Mouse (Mus musculus) forebrain, embryonic 16.5 days (tissue): ENCODE data around the gene Clec10a. TPM values are rescaled to one million over a fixed set of nuclear protein-coding genes. Genes with fewer than 3 reads are reported as not detected.

Source experiments
- ATAC-seq: fragments of 200-750 bp; cut with Nextera tagmentation; 2 replicates; pipeline ENCODE4 v1.8.0; 2017; ENCODE audit warnings: mild to moderate bottlenecking, moderate library complexity
- H3K27ac ChIP-seq: fragments of 300-500 bp; sonication (generic); 2 replicates; pipeline ENCODE4 v1.5.1; 2014; ENCODE audit warnings: low read length, control low read depth
- H3K27me3 ChIP-seq: fragments of 300-500 bp; sonication (generic); replicated peaks from 2 replicates; pipeline ENCODE4 v1.6.1; 2014; ENCODE audit warnings: low read length; ENCODE audit not compliant: control insufficient read depth, insufficient read depth
- H3K36me3 ChIP-seq: fragments of 300-500 bp; sonication (generic); 2 replicates; pipeline ENCODE4 v1.6.1; 2014; ENCODE audit not compliant: control insufficient read depth, insufficient read depth
- H3K4me1 ChIP-seq: fragments of 300-500 bp; sonication (generic); replicated peaks from 2 replicates; pipeline ENCODE4 v1.6.1; 2014; ENCODE audit warnings: low read length; ENCODE audit not compliant: control insufficient read depth, insufficient read depth
- H3K4me2 ChIP-seq: fragments of 300-500 bp; sonication (generic); 2 replicates; pipeline ENCODE4 v1.6.1; 2014; ENCODE audit warnings: mild to moderate bottlenecking, low read length, control low read depth
- H3K4me3 ChIP-seq: fragments of 300-500 bp; sonication (generic); replicated peaks from 2 replicates; pipeline ENCODE4 v1.5.1; 2014; ENCODE audit warnings: mild to moderate bottlenecking, low read length, control low read depth
- H3K9ac ChIP-seq: fragments of 300-500 bp; sonication (generic); replicated peaks from 2 replicates; pipeline ENCODE4 v1.6.1; 2014; ENCODE audit warnings: low read depth, low read length, control low read depth
- H3K9me3 ChIP-seq: fragments of 300-500 bp; sonication (generic); 2 replicates; pipeline ENCODE4 v1.6.1; 2016; ENCODE audit warnings: low read length; ENCODE audit not compliant: control insufficient read depth
- WGBS: fragments of 180-500 bp; shearing (Covaris S2); extraction: QIAGEN DNeasy Blood & Tissue Kit; methylation state at CpG from one replicate; pipeline ENCODE4 v1.1.7; 2014; 5-methylcytosine and 5-hydroxymethylcytosine counted together
- polyA plus RNA-seq: library from polyadenylated mRNA; unstranded; fragments of >200 nt; fragmentation: Nextera tagmentation; extraction: Ambion mirVana; gene quantifications from 2 replicates; pipeline ENCODE4 v1.2.1, GENCODE M21; 2015

Clec10a gene
- polyA plus RNA-seq, 1 experiment from 2014 or later = 0.68 TPM

DNA sequence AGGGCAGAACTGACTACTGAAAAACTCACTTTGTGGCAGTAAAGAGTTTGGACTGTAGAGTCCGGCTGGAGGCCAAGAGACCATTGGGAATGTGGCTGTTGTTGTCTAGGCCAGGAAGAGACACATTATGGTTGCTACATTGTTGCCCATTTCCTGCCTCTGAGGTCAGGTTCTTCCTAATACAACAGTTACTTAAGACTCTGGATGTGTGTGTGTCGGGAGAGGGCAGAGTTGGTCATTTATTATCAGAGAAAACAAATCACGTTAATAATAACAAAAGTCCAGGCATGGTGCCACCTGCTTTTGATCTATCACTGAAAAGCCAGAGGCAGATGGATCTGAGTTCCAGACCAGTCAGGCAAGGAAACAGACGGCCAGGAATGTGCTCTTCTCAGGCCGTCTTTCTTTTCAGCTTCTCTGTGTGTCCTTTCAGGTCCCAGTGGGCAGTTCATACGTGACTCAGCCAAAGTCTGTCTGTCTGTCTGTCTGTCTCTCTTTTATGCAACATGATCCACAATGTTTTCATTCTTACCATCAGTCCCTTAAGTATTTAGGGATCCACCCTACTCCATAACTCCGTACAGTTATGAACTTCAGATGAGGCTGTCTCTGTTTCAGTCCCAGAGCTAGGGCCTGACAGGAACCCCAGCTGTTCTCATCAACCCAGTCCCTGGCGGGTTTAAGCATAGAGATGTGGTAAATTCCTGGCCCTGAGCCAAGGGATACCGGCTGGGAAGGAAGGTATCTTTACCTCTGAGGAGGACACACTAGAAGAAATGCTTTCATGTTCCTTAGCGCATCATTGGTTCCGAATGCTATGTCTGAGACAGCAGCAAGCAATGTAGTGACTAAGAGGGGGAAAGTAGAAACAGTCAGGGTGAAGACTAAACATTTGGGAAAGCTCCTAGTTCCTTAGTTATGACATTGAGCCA, 37.6 kb downstream of the Clec10a start:
- H3K9ac ChIP-seq = no peak overlapping the region
- no peak overlapping the region for H3K4me2 ChIP-seq
- no peaks in the 10 kb centered on the region for H3K4me1 ChIP-seq
- no peak overlapping the region for H3K27ac ChIP-seq
- no peaks in the 10 kb centered on the region for H3K36me3 ChIP-seq
- H3K4me3 ChIP-seq = no peak overlapping the region
- no peak for ATAC-seq
- 64% methylated on average over 11 of the region's 11 CpGs for WGBS
- no peaks in the 10 kb centered on the region for H3K27me3 ChIP-seq
- H3K9me3 ChIP-seq = no peaks in the 10 kb centered on the region

DNA sequence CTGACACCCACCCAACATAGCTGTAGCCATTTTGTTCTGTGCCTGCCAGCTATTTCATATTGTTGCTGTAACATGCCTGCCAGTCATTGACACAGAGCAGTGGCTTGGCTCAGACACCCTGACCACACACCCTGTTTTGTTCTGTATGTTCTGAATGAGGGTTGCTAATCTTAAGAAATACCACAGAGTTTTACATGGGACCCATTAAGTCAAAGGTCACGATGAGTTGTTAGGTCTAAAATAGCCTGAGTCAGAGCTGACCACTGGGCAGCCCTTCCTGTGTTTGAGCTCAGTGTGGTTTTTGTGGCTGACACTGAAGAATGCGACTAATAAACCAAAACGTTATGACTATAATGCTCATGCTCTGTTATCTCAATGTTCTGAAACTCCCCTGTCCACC, 42.3 kb downstream of the Clec10a start:
- Histone ChIP-seq H3K9me3 (no peaks in the 10 kb centered on the region), H3K9ac (no peak overlapping the region), H3K27ac (no peak overlapping the region), H3K4me2 (no peak overlapping the region), H3K27me3 (no peaks in the 10 kb centered on the region), H3K4me1 (no peaks in the 10 kb centered on the region), H3K4me3 (no peak overlapping the region), H3K36me3 (no peaks in the 10 kb centered on the region)
- no peak for ATAC-seq
- WGBS = 86% methylated on average over 3 of the region's 3 CpGs

DNA sequence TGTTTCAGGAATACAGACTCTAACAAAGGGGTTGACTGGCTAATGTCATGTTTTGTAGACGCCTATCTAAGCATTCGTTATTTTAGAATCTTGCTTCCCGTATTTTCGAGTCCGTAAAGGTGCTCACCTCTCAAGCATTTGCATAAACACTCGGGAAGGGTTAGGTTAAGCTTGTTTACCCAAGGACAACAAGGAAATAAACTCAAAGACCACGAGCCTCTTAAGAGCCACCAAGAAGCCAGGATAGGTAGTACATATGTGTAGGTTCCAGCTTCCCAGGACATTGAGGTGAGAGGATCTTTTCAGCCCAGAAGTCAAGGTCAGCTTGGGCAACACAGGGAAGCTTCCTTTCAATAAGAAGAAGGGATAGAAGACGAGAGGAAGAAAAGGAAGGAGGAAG, 43.1 kb downstream of the Clec10a start:
- no peaks in the 10 kb centered on the region for H3K36me3 ChIP-seq
- no peaks in the 10 kb centered on the region for H3K9me3 ChIP-seq
- H3K4me1 ChIP-seq = no peaks in the 10 kb centered on the region
- H3K4me2 ChIP-seq = no peak overlapping the region
- WGBS = 79% methylated on average over 8 of the region's 8 CpGs
- no peak overlapping the region for H3K9ac ChIP-seq
- no peak overlapping the region for H3K4me3 ChIP-seq
- H3K27ac ChIP-seq = no peak overlapping the region
- no peaks in the 10 kb centered on the region for H3K27me3 ChIP-seq
- ATAC-seq = no peak

DNA sequence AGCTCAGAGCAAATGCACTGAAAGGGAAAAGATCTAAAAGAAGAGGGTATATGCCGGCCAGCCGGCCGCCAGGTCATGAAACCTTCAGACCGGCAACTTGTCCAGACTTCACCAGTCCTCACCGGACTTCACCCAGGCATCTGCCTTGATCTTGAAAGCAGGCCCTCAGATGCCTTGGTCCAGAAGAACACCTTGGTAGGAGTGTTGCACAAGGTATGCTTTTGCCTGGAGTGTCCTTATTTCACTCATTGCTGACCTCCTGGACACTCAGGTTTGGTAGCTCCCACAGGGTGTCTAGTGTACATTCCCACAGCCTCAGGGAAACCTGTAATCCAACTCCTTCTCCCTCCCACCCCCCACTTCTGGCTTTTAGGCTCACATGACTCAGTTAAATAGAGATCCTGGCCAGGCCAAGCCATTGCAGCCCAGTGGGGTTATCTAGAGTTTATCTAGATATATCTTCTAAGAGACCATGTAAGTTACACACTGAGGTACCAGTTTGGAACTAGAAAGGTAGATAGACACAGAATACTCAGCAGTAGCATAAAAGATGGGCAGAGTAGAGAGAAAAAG, 44.1 kb downstream of the Clec10a start:
- no peak for ATAC-seq

DNA sequence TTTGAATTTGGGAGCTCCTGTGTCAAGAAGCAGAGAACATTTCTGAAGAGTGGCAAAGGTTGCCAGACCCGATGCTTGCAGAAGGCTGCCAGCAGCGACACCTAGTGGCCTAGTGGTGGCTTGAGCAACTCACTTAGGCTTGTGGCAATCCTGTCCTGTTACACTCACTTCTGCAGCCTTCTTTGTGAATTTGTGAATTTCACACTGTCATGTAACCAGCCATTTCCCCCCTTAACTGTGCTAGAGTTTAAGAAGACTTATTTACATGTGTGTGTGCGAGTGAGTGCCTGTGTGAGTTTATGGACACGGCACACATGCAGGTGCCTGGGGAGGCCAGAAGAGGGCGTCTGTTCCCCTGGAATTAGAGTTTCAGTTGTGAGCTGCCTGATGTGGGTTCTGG, 45.7 kb downstream of the Clec10a start:
- no peaks in the 10 kb centered on the region for H3K27me3 ChIP-seq
- no peak for ATAC-seq
- no peak overlapping the region for H3K9ac ChIP-seq
- H3K4me1 ChIP-seq = no peaks in the 10 kb centered on the region
- H3K4me3 ChIP-seq = no peak overlapping the region
- H3K9me3 ChIP-seq = no peaks in the 10 kb centered on the region
- H3K27ac ChIP-seq = no peak overlapping the region
- 38% methylated on average over 5 of the region's 5 CpGs for WGBS
- no peaks in the 10 kb centered on the region for H3K36me3 ChIP-seq
- H3K4me2 ChIP-seq = no peak overlapping the region

More for the DNA sequence above, 44.1 kb downstream of the Clec10a start:
- WGBS = 89% methylated on average over 5 of the region's 5 CpGs
- Histone ChIP-seq H3K27ac (no peak overlapping the region), H3K4me1 (no peaks in the 10 kb centered on the region), H3K9ac (no peak overlapping the region), H3K9me3 (no peaks in the 10 kb centered on the region), H3K4me2 (no peak overlapping the region), H3K36me3 (no peaks in the 10 kb centered on the region), H3K27me3 (no peaks in the 10 kb centered on the region), H3K4me3 (no peak overlapping the region)

DNA sequence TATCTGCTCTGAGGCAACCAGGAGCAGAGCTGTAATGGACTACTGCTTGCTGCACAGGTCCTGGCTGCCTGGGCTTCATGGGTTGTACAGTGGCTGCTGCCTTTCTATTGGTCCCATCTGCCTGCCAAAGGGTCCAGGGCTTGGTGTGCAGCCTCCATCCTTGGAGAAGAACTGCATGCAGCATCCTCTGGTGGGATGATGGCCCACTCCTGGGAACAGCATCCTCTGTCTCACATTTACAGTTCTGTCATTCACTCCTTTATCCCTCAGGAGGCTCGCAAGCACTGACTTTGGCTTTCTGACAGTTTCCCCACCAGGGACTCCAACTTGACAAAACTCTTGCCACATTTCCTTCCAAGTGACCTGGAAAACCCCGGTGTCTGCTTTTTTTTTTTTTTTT, 50.8 kb downstream of the Clec10a start:
- no peak overlapping the region for H3K4me2 ChIP-seq

DNA sequence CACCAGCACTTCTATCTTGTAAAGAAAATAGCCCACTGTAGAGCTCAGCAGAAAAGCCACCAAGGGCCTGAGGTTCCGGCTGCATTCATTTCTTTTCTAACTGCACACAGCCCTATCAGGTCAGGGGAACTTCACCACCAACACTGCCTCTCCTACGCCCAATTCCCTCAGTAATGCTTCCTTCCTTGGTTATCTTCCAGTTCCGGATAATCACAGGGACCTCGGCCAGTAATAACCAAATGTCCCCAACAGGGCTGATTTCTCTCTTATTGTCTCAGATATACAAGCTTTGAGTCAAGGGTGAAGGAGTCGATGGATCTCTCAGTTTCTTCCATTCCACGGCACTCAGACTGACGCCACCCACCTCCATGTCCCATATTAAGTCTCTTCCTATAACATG, 51.3 kb downstream of the Clec10a start:
- Histone ChIP-seq H3K9ac (no peak overlapping the region), H3K27me3 (peaks cover 4% of the 10 kb centered on the region), H3K4me2 (no peak overlapping the region), H3K36me3 (no peaks in the 10 kb centered on the region), H3K4me1 (no peaks in the 10 kb centered on the region), H3K9me3 (no peaks in the 10 kb centered on the region), H3K4me3 (no peak overlapping the region), H3K27ac (no peak overlapping the region)
- WGBS = 82% methylated on average over 7 of the region's 7 CpGs
- no peak for ATAC-seq

More for the DNA sequence above, 50.8 kb downstream of the Clec10a start:
- Histone ChIP-seq H3K27me3 (no peaks in the 10 kb centered on the region), H3K36me3 (no peaks in the 10 kb centered on the region), H3K4me1 (no peaks in the 10 kb centered on the region), H3K27ac (no peak overlapping the region), H3K4me3 (no peak overlapping the region), H3K9me3 (no peaks in the 10 kb centered on the region), H3K9ac (no peak overlapping the region)
- ATAC-seq = no peak
- WGBS = 85% methylated on average over 2 of the region's 2 CpGs

DNA sequence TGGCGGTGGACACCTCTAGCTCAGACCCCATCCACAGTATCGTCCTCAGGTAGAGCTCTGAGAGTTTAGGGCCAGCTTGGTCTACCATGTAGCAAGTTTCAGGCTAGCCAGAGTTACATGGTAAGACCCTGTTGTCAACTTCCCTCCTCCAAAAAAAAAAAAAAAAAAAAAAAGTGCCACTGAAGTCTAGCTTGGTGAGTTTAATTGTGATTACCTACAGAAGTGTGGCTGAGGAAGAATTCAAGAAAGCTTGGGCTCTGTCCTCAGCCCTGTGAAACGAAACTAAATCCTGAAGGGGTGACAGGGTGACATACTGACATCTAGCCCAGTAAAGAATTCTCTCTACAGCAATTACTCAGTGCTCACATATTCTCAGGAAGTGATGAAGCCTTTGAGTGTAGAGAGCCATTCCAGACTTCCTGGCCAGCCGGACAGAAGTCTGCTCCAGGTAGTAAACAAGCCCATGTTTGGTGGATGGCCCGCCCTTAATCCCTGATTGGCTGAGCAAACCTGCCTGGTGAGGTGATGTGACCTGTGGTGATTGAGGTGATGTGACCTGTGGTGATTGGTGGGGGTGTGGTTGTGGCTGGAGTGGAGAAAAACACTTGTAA, 52.9 kb downstream of the Clec10a start:
- no peak overlapping the region for H3K4me3 ChIP-seq
- 79% methylated on average over 5 of the region's 5 CpGs for WGBS
- peaks cover 14% of the 10 kb centered on the region for H3K27me3 ChIP-seq
- H3K27ac ChIP-seq = no peak overlapping the region
- no peaks in the 10 kb centered on the region for H3K9me3 ChIP-seq
- H3K36me3 ChIP-seq = no peaks in the 10 kb centered on the region
- H3K4me1 ChIP-seq = peaks cover 5% of the 10 kb centered on the region
- H3K9ac ChIP-seq = no peak overlapping the region
- no peak overlapping the region for H3K4me2 ChIP-seq
- no peak for ATAC-seq

DNA sequence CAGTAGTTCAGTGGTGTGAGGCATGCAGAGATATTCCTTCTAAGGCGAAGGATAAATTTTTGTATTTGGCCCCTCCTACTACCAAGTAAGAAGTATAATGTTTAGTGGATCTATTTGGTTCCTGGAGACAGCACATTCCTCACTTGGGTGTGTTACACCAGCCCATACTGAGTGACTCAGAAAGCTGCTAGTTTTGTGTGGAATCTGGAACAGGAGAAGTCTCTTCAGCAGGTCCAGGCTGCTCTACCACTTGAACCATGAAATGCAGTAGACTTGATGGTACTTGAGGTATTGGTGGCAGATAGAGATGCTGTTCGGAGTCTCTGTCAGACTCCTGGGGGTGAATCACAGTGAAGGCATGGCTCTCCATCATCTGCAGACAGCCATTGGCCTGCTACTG, 54.7 kb downstream of the Clec10a start:
- H3K9me3 ChIP-seq = no peaks in the 10 kb centered on the region
- no peak overlapping the region for H3K9ac ChIP-seq
- WGBS = 90% methylated on average over 2 of the region's 2 CpGs
- ATAC-seq = no peak
- peaks cover 16% of the 10 kb centered on the region for H3K4me1 ChIP-seq
- H3K36me3 ChIP-seq = no peaks in the 10 kb centered on the region
- no peak overlapping the region for H3K27ac ChIP-seq
- no peak overlapping the region for H3K4me3 ChIP-seq
- H3K4me2 ChIP-seq = no peak overlapping the region
- peaks cover 32% of the 10 kb centered on the region for H3K27me3 ChIP-seq
